Comparison of ENCODE assay signal across 22 mouse cellular contexts in the genomic region with DNA sequence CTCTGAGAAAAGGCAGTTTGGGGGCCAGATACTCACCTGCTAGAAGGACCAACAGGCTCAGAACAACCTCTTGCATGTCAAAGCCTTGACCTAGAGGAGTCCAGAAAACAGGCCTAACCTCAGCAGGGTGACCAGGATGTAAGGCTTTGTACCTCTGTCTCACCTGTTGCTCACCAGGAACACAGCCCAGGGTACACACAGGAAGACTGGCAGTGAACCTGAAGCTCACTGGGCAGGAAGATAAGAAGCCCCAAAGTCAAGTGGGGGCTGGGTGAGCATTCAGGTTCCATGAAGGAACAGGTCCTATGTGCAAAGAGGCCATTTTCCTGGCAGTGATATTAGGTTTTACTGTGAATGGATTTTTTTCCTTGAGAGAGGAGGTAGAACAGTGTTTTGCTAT. TPM values are rescaled to one million over a fixed set of nuclear protein-coding genes. Genes with fewer than 3 reads are reported as not detected.
"Had no signal": no experiment of that assay in that cellular context is flagged by ENCODE, and none has a peak within 500 bp of the region (broad histone marks: within the 10 kb centered on the region; RNA-seq: fewer than 3 reads in every experiment).

No protein-coding gene starts in this region.

- H3K9me3 ChIP-seq: liver, embryonic 13.5 days; midbrain, embryonic 10.5 days; midbrain, embryonic 13.5 days had no signal

- DNase-seq: kidney, adult 2 months; kidney, postnatal 14 days; kidney, postnatal 4 days; layer of hippocampus, adult 9-11 months; layer of hippocampus, postnatal 36 days; liver, embryonic 13.5 days; lung, adult 2 months; right cerebral cortex, adult 18-20 months; right cerebral cortex, postnatal 14 days; right cerebral cortex, postnatal 4 days; thymus, postnatal 25 days had no signal

- H3K4me3 ChIP-seq: left cerebral cortex, adult 2 months; liver, embryonic 13.5 days; megakaryocyte, embryonic 14.5 days; midbrain, embryonic 10.5 days; midbrain, embryonic 13.5 days had no signal

- ATAC-seq: intestine, postnatal 0 days; lung, postnatal 0 days had no signal

- H3K4me2 ChIP-seq: liver, embryonic 13.5 days; midbrain, embryonic 13.5 days had no signal

- H3K27ac ChIP-seq: liver, embryonic 13.5 days; midbrain, embryonic 10.5 days; midbrain, embryonic 13.5 days had no signal

- H3K9ac ChIP-seq: liver, embryonic 13.5 days; midbrain, embryonic 13.5 days had no signal

- H3K36me3 ChIP-seq: liver, embryonic 13.5 days; midbrain, embryonic 10.5 days; midbrain, embryonic 13.5 days had no signal

- H3K4me1 ChIP-seq: megakaryocyte, embryonic 14.5 days; midbrain, embryonic 13.5 days had no signal

- H3K27me3 ChIP-seq: liver, embryonic 13.5 days; midbrain, embryonic 13.5 days had no signal

RNA-seq across cellular contexts. Expression of a gene that starts 3.0 kb away (rescaled TPM):
- total RNA-seq: layer of hippocampus, postnatal 36 days; left cerebral cortex, adult 2 months; left cerebral cortex, postnatal 10 days; left cerebral cortex, postnatal 36 days had no signal
- polyA plus RNA-seq: midbrain, postnatal 0 days; neural tube, embryonic 14.5 days had no signal

RNA-seq across cellular contexts. Expression of a gene that starts 14.4 kb away (rescaled TPM):
- polyA plus RNA-seq: neural tube, embryonic 14.5 days had no signal

RNA-seq across cellular contexts. Expression of a gene that starts 22.3 kb away (rescaled TPM):
- total RNA-seq: liver, adult 2 months had no signal
